Mouse (Mus musculus) heart, postnatal 14 days (tissue): Measurements from ENCODE around the gene Vstm4. TPM values are rescaled to one million over a fixed set of nuclear protein-coding genes. Genes with fewer than 3 reads are reported as not detected.

Source experiments
- DNase-seq, 2 experiments: peaks; one replicate each; pipeline ENCODE4 v3.0.0; 2021 to 2022
- intact Hi-C: fragments of 180-260 bp; cut with DNase I; formaldehyde crosslinking; loops from one replicate; pipeline ENCODE4 v1.15.1; 2025
- total RNA-seq, 2 experiments: library from RNA; stranded (reverse); gene quantifications; 2 replicates each; pipeline ENCODE4 v1.2.3; 2021

Vstm4 gene
- total RNA-seq, 2 experiments from 2014 or later = 13.5 to 16.0 TPM

DNA sequence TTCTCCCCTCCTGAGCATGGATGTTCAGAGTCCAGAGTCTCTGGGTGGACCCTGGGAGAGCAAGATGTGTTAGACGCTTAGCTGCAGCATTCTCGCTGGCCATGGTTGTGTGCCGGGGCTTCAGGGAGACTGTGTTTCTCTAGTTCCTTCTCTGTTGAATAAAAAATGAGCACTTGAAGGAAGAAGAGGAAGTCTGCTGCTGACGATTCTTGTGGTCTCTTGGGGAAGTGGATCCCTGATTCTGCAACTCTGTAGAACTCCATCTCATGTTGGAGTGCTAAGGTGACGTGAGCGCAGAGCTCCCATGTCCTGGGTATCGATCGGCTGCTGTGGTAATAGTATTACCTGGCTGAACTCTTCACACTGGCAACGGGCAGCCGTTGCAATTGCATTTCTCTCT is 75.2 kb downstream of the Vstm4 start:
- intact Hi-C loops = no loop called here
- no peak for DNase-seq

DNA sequence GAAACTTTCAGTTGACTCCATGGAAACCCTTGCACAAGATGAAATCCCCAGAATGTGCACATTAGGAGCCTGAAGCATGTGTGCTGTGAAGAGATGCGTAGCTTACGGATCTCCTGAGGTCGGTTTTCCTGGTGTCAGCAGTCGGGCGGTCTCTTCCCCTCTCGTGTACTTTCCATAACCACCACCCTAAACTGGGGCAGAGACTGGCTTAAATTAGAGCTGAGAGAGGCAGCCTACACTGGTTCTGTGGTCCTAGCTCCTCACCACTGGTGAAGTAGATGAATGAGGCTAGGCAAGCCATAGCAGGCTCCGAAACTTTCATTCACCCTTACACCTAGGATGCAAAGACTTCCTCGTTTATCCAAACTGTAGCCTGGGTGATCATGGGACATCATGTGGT is 75.7 kb downstream of the Vstm4 start:
- no peak for DNase-seq
- intact Hi-C loops = no loop called here

DNA sequence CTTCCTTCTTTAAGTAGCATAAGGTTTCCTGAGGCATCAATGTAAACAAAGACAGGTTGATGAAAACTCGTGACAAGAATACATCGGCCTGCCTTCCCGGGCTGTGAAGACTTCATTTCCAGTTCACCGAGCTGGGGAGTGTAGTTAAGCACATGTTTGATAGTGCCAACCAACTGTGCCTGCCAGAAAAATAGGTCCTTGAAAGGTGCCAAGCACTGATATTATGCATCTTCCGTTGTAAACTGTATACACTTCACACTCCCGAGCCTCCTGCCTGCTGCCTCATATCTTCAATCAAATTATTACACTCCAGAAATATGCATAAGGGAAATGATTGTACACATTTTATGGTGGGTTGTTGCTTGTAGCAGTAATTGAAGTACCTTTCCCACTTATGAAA is 77.5 kb downstream of the Vstm4 start:
- DNase-seq = no peak
- intact Hi-C loops = no loop called here

DNA sequence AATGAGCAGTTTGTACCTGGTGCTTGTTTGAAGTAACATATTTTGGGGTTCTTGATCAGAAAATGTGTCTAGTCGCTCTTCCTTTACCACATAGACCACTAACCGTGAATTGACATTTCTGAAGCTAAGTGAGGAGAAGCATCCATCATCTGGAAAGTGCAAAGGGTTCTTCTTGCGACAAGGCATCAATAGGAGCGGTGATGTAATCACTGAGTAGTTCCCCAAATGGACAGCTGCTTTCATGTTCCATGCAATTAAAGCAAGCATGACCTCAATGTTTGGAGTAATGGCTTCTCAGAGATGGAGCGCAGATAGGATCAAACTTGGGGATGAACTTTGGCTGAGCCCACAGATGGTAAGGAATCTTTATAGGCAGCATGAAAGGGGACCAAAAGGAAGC is 82.7 kb downstream of the Vstm4 start:
- intact Hi-C loops = no loop called here
- DNase-seq = no peak

DNA sequence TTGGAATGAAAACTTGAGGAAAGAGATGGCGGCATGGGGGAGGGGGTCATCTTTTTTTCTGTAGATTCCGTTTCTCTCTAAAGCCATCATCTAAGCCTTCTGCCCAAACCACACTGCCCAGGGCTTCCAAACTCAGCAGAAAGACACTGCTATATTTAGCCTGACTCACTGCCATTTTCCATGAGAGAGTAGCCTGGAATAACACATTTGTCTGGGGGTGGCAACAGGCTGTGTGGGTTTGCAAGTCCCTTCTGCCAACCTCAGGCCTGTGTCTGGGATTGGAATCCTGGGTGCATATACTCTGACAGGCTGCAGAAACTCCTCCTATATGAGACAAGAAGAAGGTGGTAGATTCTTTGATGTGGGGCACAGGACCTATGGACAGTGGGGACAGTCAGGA is 91.0 kb downstream of the Vstm4 start:
- DNase-seq = no peak
- intact Hi-C loops = no loop called here

DNA sequence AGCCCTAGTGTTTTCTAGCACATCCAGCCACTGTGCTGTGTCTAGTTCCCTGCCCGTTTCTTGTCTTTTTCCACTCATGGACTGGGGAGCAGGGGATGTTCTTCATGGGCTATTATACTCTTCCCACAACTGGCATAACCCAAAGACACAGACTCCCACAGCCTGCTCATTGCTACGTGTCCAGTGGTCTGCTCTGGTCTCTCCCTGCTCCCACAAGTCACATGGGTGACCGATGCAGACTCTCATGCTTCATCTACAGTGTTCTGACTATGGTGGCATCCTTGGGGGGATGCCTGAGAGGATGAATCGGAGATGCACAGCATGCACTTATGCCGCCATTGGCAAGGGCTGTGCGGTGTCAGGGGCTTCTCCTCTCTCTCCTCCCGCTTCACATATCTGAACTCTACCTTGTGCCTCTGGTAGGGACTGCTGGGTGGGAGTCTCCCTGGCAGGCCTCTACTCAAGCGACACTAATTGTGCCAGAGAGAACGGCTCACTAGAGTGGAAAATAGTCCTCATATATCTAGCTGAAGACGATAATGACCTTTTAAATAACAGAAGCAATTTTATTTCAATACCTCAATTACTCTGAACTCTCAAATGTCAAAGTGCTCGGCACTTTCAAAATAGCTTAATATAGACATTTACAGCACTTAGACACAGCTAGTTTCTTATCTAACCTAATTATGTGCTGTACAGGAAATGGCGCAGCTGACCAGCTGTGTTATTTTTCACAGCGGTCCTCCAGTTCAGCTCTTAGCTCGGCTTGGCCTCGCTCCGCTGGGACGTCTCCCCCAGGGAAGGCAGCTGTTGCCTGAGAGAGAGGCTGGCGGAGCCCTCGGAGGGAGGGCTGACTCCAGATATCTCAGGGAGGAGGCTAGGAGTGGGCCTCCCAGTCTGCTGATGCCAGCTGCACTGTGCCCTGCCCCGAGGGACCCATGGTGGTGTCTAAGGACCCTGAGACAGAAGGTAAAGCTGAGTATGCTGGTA is 94.1 kb downstream of the Vstm4 start:
- intact Hi-C loops = loop anchor here (2.0 kb wide), 1 partner anchor 62 kb away; no protein-coding TSS in a partner anchor
- peak; percentile 66 to 77 for DNase-seq

DNA sequence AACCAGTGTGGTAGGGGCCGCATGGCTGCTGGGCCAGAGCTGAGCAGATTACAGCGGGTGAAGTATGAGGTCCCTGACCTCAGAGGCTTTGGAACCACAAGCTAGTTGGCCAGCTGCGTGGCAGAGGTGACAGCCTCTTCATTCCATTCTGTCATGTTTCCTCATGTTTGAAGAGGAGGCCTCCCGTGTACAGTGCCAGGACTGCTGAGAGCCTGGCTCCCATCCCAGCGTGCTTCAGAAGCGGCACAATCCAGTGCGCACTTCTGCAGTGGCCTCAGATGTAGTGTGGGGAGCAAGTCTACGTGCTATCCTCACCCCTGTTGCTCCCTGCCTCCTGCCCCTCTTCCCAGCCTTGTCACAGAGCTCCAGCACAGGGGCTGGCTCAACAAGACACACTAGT is 99.9 kb downstream of the Vstm4 start:
- intact Hi-C loops = loop anchor here (5.0 kb wide), 1 partner anchor 139 kb away; no protein-coding TSS in a partner anchor
- peak; percentile 67 to 82 for DNase-seq

DNA sequence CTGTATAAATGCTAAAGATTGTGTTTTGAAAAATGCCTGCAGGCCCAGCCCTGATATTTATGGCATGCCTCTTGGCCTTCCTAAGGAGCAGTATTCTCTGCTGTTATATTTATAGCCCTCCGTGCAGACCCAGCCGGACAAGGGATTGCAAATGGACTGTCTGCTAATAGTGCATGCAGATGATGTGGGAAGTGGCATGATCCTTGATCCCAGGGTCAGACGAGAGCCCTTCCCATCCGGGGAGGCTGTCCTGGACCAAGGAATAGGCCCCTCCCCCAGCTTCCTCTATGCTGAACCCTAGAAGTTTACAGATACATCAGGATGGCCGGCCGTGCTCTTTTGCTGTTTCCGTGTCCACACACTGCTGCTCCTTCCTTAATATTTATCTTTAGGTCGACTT is 102.1 kb downstream of the Vstm4 start:
- peak; percentile 9 to 16 for DNase-seq
- intact Hi-C loops = loop anchor here (5.0 kb wide), 1 partner anchor 141 kb away; no protein-coding TSS in a partner anchor

DNA sequence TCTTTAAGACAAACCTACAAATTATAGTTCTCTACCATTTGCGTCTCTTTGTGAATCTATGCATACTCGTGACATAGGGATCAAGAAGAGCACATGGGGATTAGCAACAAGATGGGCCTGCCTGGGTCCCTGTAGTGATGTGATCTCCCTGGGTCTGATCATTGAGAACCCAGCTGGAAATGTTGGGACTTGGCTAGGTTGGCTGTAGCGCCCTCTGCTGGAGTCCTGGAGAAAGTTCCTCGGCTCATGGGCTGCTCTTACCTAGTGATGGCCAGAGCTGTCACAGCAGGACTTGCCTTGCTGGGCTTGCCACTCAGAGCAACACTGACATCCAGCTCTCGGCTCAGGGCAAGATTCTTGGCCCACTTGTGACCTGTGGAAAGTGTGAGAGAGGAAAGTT is 103.9 kb downstream of the Vstm4 start:
- intact Hi-C loops = loop anchor here (1.0 to 5.0 kb wide), 3 partner anchors 72 to 348 kb away; no protein-coding TSS in a partner anchor
- DNase-seq = peak; percentile 78 to 82

DNA sequence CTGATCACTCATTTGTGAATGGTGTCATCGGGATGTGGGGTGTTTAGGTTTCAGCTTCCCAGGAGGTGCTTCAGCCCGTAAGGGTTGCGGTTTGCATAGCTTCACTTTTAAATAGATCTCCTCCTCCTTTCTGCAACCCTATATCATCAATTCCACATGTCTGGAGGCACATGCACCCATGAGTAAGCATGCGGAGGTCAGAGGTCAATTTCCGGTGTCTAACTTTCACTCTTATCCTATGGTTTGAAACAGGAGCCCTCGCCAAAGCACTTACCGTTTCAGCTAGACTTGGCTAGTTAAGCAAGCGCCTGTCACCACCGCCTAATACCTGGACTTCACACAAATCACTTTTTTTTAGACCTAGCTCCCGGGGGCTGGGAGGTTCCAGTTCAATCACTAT is 108.2 kb downstream of the Vstm4 start:
- intact Hi-C loops = loop anchor here (5.0 kb wide), 2 partner anchors 68 to 352 kb away; no protein-coding TSS in a partner anchor
- no peak for DNase-seq

DNA sequence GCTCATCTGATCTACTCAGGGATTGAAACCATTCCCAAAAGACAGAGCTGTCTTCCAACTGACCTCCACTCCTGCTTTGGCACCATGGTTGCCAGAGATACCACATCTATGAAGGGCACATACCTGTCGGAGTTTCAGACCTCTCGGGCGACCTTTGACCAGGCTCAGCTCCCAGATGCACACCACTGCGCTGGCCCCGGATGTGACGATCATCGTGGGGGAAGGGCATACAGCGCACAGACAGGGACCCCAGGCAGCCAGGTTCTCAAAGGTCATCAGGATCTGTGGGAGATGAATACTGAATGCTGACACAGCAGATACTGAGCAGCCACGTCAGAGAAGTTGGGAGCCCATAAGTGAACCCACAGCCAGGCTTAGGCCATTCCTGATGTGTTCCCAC is 114.1 kb downstream of the Vstm4 start:
- intact Hi-C loops = no loop called here
- DNase-seq = no peak

DNA sequence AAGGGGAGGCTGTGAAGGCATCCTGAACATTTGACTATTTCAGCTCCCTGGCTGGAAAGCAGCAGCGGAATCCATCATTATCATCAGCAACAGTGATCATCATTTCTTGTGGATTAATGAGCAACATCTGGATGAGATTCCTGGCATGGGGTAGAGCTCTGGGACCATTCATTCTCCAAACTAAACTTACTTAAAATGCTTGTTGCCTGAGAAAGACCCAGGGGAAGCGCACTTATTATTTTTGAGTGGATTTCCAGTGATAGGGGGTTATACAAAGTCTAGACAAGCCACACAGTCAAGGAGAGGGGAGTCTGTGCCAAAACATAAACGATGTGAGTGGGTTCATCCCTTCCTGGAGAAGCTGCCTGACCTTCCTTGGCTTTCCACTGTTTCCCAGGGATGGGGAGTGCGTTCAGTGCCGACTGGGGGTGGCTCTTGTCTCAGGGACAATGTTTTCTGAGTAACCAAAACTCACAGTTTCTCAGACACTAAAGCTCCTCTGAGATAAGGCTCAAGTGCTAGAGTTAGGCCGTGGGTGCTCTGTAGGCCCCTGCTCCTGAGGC is 127.7 kb downstream of the Vstm4 start:
- intact Hi-C loops = no loop called here
- DNase-seq = peak; percentile 8 to 11

DNA sequence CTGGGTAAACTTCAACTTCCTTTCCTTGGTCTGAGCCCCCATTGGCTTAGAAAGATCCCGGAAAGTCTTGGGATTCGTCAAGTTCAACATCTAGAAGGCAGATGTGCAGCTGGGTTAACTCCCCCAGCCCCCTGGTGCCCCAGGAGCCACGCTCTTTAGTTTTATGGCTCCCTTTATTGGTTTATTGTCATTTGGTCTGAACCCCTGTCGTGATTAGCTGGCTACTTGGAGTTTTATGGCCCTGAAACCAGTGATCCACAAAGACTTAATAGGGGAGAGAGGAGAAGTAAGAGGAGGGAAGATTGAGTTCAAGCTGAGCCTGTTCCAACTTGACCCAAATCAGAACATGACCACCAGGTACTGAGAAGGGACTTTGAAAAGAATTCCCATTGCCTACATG is 130.1 kb downstream of the Vstm4 start:
- no peak for DNase-seq

More for the DNA sequence above, 130.1 kb downstream of the Vstm4 start:
- intact Hi-C loops = no loop called here

Other genes with a start within 250 kb of the Vstm4 start
- gene 3425401B19Rik, start 171.5 kb upstream of the Vstm4 start, total RNA-seq = 10 to 100 TPM; 82.3 to 85.2 TPM
- 1 to 10 TPM; 1.6 to 2.0 TPM for gene Tmem273, start 70.8 kb upstream of the Vstm4 start, total RNA-seq
- not detected for gene Fam170b, start 22.8 kb upstream of the Vstm4 start, total RNA-seq
- under 1 TPM; 0.17 to 0.60 TPM for gene Lrrc18, start 134.6 kb downstream of the Vstm4 start, total RNA-seq